Mouse (Mus musculus) brain, embryonic 18.5 days (tissue): ENCODE results near the gene Phf20.

Experiments
- DNase-seq: peaks from one replicate; pipeline ENCODE4 v3.0.0-alpha.2; 2012; ENCODE audit warnings: low read depth, low spot score

The Phf20 gene

DNA sequence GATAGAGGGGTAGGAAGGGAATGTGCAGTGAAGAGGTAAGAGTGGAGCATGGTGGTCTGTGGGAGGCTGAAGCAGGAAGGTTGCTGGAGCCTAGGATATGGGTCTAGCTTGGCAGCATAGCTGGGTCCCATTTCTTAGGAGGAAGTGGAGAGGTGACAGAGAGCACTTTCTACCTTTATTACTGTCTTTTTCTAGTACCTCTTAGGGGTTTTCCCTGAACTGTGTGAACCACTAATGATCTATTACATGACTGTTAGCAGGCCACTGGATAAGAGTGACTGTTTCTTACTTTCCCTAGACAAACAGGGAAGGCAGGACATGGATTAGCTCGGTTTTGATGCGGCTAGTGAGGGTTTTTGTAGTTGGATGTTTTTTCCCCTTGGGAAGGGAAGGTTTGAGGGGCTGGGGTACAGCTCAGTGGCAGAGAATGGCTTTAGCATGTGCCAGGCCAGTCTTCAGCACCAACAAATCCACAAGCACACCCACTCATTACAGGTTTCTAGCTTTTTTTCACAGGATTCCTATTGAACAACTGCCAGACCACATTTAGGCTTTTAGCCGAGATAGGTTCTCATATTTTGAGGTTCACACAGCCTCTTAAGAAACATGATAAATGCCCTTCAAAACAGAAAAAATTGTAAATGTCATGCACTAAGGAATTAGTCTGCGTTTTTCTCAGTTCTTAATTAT, 67.1 kb downstream of the Phf20 start:
- no peak for DNase-seq

DNA sequence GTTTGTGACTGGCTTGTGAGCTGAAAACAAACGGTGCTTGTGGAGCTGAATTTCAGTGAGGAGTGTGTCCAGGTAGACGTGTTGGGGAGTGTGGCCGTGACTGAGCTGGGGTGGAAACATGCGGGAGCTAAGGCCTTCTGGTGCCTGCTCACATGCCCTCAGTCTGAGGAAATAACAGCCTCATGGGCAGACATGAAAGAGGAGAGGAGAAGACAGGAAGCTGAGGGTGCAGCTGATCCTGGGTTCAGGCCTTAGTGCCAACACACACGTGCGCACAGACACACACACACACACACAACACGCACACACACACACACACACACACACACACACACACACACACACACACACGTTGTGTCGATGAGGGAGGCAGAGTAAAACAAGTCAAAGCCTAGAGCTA, 71.4 kb downstream of the Phf20 start:
- DNase-seq, result no peak

DNA sequence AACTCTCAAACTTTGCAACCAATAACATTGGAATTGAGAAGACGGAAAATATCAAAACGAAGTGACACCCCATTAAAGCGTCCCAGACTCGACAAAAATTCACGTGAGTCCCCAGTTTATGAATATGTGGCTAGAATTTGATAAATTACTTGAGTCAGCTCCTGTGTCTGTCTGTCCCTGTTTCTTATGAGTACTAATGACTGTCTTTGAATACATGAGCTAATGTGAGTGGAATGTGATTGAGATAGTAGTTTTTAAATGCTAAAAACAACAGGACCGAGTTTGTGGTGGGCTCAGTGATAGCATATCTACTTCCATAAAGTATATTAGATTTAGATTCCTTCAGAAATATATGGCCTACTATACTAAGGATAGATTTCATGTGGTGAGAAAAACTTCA, 76.3 kb downstream of the Phf20 start:
- DNase-seq, result no peak

DNA sequence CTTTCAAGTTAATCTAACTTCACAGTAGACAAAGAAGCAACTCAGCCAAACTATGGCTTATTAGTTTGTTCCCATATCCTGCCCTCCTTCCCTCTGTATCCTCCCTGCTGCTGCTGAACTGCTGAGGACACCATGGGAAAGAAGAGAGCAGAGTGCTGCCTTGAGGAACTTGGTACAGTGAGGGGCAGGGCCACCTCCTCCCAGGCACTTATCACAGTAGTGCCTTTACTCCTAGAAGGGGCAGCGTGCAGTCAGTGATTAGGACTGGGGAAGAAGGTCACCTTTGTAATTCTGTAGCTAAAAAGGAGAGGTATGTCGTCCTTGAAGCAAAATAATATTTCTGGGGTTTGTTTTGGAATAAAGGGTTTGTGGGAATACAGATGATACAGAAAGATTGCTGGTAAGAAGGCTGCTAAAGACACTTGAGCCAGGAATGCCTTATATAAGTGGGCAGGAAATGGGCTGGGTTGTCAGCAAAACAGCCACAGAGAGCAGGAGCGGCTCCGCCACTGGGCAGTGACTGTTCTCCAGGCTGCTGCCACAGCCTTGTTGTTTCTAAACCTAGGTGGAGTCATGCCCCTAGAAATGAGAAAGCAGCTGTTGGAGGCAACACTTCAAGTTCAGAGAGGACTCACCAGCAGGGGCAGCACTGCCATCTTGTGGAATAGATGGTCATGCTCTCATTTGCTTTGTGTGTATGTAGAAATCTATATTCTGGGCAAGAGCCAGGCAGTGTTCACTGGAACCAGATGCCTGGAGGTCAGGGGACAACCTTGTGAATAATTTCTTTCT, 82.2 kb downstream of the Phf20 start:
- DNase-seq, result peak; percentile 46

DNA sequence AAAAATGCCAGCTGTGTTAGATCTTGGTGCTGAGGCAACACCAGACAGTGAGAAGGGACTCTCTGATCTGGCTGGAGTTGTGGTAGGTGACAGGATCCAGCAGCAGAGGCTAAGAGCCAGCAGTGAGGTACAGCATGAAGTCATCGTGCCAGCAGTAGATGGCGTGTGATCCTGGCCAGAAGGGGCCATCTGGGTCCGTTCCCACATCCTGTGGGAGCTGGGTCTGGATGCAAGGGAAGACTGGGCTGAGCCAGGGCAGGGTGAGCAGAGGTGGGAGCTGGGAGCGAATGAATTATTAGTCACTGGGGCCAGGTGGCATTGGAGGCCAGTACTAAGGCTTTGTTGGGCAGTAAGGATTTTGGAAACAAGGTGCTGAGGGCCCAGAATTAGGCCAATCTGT, 85.0 kb downstream of the Phf20 start:
- DNase-seq, result no peak

DNA sequence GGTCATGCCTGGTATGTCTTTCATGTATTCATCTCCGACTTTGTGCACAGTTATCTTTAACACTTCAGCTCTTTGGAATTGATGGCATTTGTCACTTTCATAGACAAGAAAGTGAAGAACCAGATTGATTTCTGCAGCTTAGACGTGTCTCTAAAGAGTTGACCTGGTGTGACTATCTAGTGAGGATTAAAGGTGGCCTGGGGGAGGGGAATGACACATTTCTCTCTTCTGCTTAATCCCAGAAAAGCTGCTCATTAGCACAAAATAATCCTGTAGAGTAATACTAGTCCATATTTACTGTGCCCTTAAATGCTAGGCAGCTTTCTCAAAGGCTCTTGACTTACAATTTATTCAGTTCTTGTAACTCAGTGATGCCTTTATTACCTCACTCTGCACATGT, 88.9 kb downstream of the Phf20 start:
- no peak for DNase-seq

DNA sequence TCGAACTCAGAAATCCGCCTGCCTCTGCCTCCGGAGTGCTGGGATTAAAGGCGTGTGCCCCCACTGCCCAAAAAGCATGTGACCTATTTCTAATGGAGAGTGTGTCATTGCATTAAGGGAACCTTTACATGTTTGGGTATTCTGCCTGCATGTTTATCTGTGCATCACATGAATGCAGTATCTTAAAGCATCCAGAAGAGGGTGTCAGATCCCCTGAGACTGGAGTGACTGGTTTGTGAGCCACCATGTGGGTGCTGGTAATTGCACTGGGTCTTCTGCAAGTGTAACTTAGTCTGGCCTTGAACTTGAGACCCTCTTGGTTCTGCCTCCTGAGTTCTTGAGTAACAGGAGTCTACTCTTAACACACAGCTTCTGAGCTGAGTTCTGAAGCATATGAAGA, 90.5 kb downstream of the Phf20 start:
- no peak for DNase-seq

DNA sequence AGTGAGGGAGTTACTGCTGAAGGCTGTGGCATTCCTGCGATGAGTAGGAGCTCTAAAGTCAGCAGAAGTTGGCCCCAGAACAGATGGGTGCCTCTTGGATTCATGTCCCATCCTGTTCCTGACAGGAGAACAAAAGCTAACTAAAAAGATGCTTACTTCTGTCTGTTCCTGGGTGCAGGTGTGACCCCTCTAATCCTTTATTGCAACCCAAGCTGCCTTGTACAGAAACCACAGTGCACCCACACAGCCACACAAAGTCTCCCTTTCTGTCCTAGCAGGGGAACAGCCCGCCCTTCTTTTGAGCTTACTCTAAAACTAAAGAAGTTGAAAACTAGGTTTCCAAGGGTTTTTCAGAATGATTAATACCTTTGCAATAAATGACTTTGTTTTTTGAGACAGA, 92.0 kb downstream of the Phf20 start:
- no peak for DNase-seq

DNA sequence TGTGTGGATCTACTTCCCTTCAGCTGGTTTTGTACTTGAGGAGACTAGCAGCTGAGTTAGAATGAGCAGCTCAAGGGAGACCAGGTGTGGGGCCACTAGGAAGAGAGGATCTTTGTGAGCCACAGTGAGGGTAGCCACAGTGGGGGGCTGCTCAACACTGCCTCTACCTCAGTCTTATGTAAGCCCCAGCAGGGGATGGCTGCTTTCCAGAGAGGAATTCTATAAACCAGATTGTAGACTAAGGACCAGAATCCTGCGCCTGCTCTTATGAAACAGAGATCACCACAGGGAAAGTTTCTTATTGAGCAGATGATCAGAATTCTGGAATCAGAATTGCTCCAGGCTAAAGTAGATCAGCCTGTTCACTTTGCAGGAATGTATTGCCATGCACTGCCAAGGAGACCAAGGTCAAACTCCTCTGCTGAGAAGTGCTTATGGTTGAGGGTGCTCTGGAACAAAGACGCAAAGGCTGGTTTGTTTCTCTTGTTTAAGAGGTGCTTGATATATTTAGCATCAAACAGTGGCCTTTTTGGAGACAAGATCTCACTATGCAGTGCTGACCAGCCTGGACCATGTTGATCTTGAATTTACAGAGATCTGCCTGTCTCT, 93.4 kb downstream of the Phf20 start:
- DNase-seq, result no peak

DNA sequence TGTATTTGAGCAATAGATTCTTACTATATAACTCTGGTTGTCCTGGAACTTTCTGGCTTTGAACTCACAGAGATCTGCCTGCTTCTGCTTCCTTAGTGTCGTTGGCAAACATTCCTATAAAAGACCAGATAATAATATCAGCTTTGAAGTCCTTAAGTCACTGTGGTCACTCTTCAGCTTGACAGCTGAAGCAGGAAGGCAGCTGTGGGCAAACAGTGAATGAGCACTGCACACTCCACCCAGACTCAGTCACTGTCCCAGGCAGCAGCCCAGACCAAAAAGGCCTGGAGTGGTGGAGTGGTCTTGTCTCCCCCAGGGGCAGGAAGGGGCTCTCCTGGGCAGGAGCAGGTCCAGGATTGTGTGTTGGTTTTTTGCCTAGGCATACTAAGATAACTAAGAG, 95.7 kb downstream of the Phf20 start:
- no peak for DNase-seq

DNA sequence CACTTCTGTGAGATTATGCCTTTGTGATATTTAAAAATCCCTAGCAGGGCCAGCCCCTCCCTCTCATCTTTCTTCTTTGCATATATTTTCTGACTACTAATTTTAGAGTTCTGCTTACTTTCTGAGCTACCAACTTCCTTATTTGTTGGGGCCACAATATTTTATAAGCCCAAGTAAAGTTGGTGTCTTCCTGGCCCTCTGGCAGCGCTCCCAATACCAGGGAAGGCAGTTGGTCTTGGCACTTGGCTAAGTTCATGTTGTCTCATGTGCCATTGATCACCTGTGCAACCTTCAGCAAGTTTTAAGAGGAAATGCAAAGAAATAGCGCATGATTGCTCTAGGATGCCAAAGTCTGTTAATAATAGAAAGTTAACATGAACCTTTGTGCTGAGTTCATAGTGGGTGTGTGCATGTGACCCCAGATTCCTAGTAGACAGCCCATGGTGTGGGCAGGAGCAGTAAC, 99.4 kb downstream of the Phf20 start:
- DNase-seq, result no peak

DNA sequence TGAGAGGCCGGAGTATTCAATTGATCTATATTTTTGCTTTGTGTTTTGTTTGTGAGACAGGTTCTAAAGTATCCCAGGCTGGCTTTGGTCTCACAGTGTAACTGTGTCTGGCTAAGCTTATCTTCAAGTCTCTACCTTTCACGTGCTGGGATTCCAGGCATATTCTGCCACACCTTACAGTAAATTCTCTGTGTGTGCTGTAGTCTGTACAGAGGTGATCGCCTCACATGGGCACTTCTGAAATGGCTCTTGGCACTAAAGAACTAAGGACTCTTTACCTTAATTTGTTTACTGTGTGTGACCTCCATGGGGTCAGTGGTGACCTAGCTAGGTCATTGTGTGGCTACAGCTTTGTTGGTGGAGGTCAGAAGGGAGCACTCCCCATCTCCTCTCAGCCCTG, 99.9 kb downstream of the Phf20 start:
- DNase-seq, result no peak

DNA sequence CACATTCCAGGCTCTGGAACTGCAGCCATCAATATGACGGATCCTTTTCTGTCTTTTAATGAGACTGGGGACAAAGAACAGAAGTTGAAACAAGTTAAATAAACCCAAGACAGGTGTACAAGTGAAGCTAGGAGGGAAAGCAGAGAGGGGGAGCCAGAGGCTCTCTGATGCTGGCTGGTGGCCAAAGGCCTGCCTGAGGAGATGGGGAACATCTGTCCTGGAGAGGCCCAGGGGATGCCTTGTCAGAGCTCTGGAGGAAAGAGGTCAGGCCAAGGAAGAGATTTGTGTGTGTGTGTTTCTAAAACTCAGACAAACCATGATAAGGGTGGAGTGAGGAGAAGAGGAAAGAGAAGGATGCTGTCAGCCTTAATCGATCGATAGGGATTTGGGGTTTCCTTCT, 101.4 kb downstream of the Phf20 start:
- no peak for DNase-seq

DNA sequence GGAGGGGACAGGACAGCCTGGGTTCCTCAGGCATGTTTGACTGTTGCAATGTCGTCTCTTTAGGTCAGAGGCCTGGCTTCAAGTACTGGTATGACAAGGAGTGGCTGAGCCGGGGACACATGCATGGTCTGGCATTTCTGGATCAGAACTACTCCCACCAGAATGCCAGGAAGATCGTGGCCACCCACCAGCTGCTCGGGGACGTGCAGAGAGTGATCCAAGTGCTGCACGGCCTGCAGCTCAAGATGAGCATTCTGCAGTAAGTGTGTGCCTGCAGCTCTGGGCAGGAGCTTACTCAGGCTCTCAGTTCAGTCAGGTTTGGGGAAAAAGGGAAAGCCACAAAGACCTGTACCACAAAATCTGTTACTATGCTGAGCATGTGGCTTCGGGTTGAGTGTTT, 102.2 kb downstream of the Phf20 start:
- no peak for DNase-seq

DNA sequence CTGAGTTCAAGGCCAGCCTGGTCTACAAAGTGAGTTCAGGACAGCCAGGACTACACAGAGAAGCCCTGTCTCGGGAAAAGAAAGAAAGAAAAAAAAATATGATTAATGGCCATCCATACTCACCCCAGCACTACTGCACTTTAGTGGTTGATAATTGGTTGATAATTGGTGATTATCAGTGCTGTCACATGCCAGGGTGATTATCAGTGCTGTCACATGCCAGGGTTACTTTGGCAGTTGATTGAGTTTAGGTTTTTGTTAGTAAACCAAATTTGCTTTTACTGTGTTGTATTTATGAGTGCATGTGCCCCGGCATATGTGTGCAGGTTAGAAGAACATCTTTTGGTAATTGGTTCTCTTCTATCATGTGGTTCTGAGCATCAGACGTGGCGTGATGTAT, 105.8 kb downstream of the Phf20 start:
- DNase-seq, result no peak

DNA sequence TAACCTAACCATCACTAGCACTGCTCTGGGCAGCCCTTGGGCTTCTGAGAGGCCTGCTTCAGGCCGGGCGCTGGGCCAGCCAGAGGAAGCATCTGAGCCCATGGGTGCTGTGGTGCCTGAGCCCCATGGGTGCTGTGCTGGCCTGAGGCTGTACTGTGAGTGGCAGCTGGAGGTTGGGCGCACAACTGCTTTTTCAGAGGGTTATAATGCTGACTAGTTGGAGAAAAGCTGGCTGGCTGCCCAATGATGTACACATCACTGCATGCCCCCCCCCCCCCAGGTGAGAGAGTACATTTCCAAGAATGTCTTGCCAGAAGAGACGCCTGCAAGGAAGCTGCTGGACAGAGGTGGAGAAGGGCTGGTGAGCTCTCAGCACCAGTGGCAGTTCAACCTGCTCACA, 108.1 kb downstream of the Phf20 start:
- no peak for DNase-seq

DNA sequence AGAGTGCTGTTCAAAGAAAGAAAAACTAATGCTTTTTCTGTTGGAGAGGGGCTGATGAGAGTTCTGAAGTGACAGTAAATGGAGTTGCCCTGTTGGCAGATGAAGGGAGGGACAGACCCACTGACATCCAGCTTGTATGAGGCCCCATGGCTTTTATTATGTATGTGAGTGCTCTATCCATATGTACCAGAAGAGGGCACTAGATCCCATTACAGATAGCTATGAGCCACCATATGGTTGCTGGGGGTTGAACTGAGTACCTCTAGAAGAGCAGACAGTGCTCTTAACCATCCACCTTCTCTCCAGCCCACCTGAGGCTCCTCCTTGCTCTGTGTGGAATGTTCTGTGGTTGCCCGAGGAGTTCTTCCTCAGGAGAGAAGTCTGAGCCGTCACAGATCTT, 109.6 kb downstream of the Phf20 start:
- no peak for DNase-seq

DNA sequence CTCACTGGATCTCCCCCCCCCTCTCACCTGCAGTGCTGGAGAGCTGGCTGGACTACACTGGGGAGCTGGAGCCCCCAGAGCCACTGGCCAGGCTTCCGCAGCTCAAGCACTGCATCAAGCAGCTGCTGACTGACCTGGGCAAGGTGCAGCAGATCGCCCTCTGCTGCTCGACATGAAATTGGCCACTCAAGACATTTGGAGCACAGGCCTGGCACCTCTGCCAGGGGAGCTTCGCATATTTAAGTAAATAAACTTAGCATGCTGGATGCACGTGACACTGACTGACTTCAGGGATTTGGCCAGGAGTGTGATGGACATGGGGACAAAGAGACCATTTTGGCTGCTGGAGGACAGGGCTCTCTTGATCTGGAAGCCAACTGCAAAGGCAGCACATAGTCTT, 111.0 kb downstream of the Phf20 start:
- no peak for DNase-seq

DNA sequence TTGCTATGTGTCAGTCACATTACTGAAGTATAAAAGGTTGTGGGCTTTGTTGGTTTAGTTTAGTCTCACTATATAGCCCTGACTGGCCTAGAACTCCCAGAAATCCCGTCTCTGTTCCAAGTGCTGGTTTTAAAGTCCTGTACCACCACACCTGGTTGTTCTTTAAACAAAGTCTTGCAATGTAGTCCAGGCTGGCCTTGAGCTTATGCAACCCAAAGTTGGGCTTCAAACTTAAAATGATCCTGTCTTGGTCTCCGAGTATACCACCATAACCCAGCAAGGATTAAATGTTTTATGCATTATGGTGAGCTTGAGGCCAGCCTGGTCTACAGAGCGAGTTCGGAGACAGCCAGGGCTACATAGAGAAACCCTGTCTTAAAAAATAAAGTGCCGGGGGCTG, 113.7 kb downstream of the Phf20 start:
- no peak for DNase-seq

DNA sequence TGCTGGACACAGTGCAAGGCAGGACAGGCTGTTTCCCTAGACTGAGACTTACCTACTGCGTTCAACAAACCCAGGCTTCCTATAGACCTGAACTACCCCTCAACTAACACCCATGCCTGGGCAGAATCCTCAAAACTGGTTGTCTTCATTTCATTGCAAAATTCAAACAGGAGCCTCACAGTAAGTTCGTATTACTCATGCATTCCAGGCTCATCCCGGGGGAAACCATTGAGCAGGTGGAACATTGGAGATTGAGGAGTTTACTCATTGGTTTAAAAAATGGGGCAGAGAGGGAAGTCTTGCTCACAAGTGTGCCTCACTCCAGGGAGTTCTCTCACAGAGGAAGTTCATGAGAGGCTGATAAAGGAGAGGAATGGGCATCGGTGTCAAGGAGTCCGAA, 114.2 kb downstream of the Phf20 start:
- no peak for DNase-seq

DNA sequence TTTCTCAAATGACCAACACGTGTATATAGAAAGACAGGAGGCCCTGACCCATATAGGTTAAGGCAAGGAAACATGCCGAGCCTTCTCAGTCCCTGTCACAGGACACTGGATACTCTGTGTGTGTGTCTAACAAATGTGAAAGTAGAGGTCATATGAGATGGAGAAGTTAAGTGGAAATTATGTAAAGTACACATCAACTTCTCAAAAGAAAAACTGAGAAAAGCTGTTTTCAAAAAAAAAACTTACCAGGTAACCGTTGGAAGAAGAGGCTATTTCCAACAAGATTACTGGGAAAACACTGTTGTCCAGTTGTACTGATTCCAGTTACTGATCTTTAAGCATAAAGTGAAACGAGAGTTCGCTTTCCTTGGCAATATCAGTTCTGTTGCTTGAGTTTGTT, 114.7 kb downstream of the Phf20 start:
- DNase-seq, result no peak

DNA sequence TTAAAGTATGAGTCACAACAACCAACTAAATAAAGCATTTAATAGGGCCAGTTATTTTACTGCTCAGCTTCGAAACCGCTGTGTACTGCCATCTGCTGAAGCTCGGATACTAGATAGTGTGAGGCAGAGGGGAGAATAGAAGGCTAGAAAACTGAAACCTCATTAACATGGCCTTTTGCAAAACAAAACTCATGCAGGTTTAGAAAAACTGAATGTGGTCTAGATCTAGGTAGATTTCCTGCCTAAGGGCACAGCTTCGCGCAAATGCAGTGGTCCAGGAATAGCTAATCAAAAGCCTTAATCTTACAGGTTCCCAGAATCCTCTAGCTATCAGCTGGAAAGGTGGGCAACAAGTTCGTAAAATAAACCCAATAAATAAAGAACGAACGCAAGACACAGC, 115.2 kb downstream of the Phf20 start:
- DNase-seq, result no peak

DNA sequence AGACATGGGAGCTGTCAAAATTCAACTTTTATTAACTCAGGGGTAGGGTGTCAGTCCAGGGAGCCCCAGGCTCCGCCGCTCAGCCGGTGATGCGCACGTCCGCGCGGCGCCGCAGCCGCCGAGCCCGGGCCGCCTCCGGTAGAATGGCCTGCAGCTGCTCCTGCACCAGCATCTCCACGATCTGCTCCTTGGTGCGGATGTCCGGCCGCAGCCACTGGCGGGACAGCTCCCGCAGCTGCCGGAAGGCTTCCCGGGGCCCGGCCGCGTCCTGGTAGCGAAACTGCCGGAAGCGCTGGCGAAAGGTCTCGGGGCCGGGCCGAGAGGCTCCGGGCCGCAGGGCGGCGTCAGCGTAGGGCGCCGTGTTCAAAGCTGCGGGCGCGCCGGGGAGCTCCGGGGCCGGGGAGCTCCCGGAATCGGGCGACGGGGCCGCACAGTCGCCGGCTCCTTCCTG, 115.6 kb downstream of the Phf20 start:
- no peak for DNase-seq
